Mouse (Mus musculus): ENCODE measurements at regions not wholly inside any gene's neighbourhood (a gene's known extent, or its start where the extent isn't known, plus 50 kb on each side); places are given as distances from the start of the nearest gene placed in this dataset.

DNA sequence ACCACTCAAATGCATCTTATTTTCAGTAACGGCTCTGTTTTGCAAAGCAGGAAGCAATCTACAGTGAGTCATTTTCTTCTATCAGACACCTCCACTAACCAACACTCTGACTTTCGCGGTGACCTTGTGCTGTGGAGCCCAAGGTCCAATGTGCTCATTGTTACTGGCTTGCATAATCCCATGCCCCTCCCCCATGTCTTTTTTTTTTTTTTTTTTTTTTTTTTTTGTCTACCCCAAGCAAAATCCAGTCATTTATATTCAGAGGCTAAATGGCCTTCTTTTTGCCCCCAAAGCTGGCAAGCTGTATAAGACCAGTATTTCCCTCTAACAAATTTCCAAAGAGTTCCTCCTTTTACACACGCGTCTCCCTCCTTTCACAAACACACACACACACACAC lies 452.1 kb upstream of the Pou3f3 start:
- TF ChIP-seq MAX (IDR thresholded peaks at IDR 0.05) (no peak), CTCF (IDR thresholded peaks at IDR 0.05; ENCODE audit: control insufficient read depth, insufficient read depth, insufficient read length) (no peak), MYOG (IDR thresholded peaks at IDR 0.05; ENCODE audit: control insufficient read depth, extremely low read depth, insufficient read length) (no peak)

Measured in C2C12 (cell line).